Mouse (Mus musculus): ENCODE measurements around the gene Obp2a. TPM values are rescaled to one million over a fixed set of nuclear protein-coding genes. Genes with fewer than 3 reads are reported as not detected.
"Not testable (repeated sequence)": the region's sequence is repeated elsewhere in the genome, so short reads cannot be mapped to it uniquely, and the experiment has no call there.

Obp2a gene
- not detected in 2 replicates for polyA plus RNA-seq (2015; fragmentation: Nextera tagmentation; extraction: Ambion mirVana)

- not testable (repeated sequence) for H3K4me3 ChIP-seq (replicated peaks; ENCODE audit: low read length); H3K36me3 ChIP-seq (ENCODE audit: control insufficient read depth, insufficient read depth); H3K9ac ChIP-seq (replicated peaks; ENCODE audit: low read depth, low read length); H3K4me2 ChIP-seq (ENCODE audit: low read length); H3K9me3 ChIP-seq (ENCODE audit: control insufficient read depth, low read length); H3K4me1 ChIP-seq (replicated peaks; ENCODE audit: control insufficient read depth, insufficient read depth, low read length); H3K27ac ChIP-seq (ENCODE audit: low read length); H3K27me3 ChIP-seq (replicated peaks; ENCODE audit: control insufficient read depth, insufficient read depth, low read length); ATAC-seq
- 76% methylated on average over 3 of the region's 3 CpGs for WGBS
Measured at GRCm38 (mm10) chr2:25699743-25700142, at the start of gene Obp2a. Gene Obp2a, plus strand, starts transcription at chr2:25700043.

GRCm38 (mm10) chr2:25652902-25653301 is 46.9 kb upstream of the Obp2a start, which contains the start of gene Lcn8:
Gene Lcn8, plus strand, starts transcription at chr2:25653120.
- no peak within 1 kb of the TSS for H3K27ac ChIP-seq (ENCODE audit: low read length)
- no peak for ATAC-seq
- no peak within 1 kb of the TSS for H3K4me2 ChIP-seq (ENCODE audit: low read length)
- H3K9ac ChIP-seq (replicated peaks; ENCODE audit: low read depth, low read length), result no peak within 1 kb of the TSS
- H3K36me3 ChIP-seq (ENCODE audit: control insufficient read depth, insufficient read depth), result no peaks in the 10 kb centered on the region
- H3K4me3 ChIP-seq (replicated peaks; ENCODE audit: low read length), result no peak within 1 kb of the TSS
- H3K4me1 ChIP-seq (replicated peaks; ENCODE audit: control insufficient read depth, insufficient read depth, low read length), result no peaks in the 10 kb centered on the region
- WGBS, result 66% methylated on average over 2 of the region's 2 CpGs
- no peaks in the 10 kb centered on the region for H3K27me3 ChIP-seq (replicated peaks; ENCODE audit: control insufficient read depth, insufficient read depth, low read length)
- H3K9me3 ChIP-seq (ENCODE audit: control insufficient read depth, low read length), result no peaks in the 10 kb centered on the region

GRCm38 (mm10) chr2:25654502-25654901 is 45.3 kb upstream of the Obp2a start:
- Histone ChIP-seq H3K4me1 (replicated peaks; ENCODE audit: control insufficient read depth, insufficient read depth, low read length) (no peaks in the 10 kb centered on the region), H3K36me3 (ENCODE audit: control insufficient read depth, insufficient read depth) (no peaks in the 10 kb centered on the region), H3K4me3 (replicated peaks; ENCODE audit: low read length) (no peak overlapping the region), H3K27me3 (replicated peaks; ENCODE audit: control insufficient read depth, insufficient read depth, low read length) (no peaks in the 10 kb centered on the region), H3K9me3 (ENCODE audit: control insufficient read depth, low read length) (no peaks in the 10 kb centered on the region), H3K9ac (replicated peaks; ENCODE audit: low read depth, low read length) (no peak overlapping the region), H3K27ac (ENCODE audit: low read length) (no peak overlapping the region), H3K4me2 (ENCODE audit: low read length) (no peak overlapping the region)
- no peak for ATAC-seq
- WGBS, result 65% methylated on average over 1 of the region's 1 CpGs

GRCm38 (mm10) chr2:25656691-25657090 is 43.2 kb upstream of the Obp2a start:
- no peaks in the 10 kb centered on the region for H3K9me3 ChIP-seq (ENCODE audit: control insufficient read depth, low read length)
- H3K27ac ChIP-seq (ENCODE audit: low read length), result no peak overlapping the region
- 84% methylated on average over 4 of the region's 4 CpGs for WGBS
- no peak overlapping the region for H3K9ac ChIP-seq (replicated peaks; ENCODE audit: low read depth, low read length)
- no peaks in the 10 kb centered on the region for H3K36me3 ChIP-seq (ENCODE audit: control insufficient read depth, insufficient read depth)
- no peak overlapping the region for H3K4me3 ChIP-seq (replicated peaks; ENCODE audit: low read length)
- no peaks in the 10 kb centered on the region for H3K4me1 ChIP-seq (replicated peaks; ENCODE audit: control insufficient read depth, insufficient read depth, low read length)
- ATAC-seq, result no peak
- no peak overlapping the region for H3K4me2 ChIP-seq (ENCODE audit: low read length)
- H3K27me3 ChIP-seq (replicated peaks; ENCODE audit: control insufficient read depth, insufficient read depth, low read length), result no peaks in the 10 kb centered on the region

- no peaks in the 10 kb centered on the region for H3K27me3 ChIP-seq (replicated peaks; ENCODE audit: control insufficient read depth, insufficient read depth, low read length)
- no peak overlapping the region for H3K4me2 ChIP-seq (ENCODE audit: low read length)
- WGBS, result 66% methylated on average over 4 of the region's 4 CpGs
- ATAC-seq, result no peak
- H3K36me3 ChIP-seq (ENCODE audit: control insufficient read depth, insufficient read depth), result no peaks in the 10 kb centered on the region
- H3K9me3 ChIP-seq (ENCODE audit: control insufficient read depth, low read length), result no peaks in the 10 kb centered on the region
- no peak overlapping the region for H3K9ac ChIP-seq (replicated peaks; ENCODE audit: low read depth, low read length)
- H3K27ac ChIP-seq (ENCODE audit: low read length), result no peak overlapping the region
- H3K4me3 ChIP-seq (replicated peaks; ENCODE audit: low read length), result no peak overlapping the region
- no peaks in the 10 kb centered on the region for H3K4me1 ChIP-seq (replicated peaks; ENCODE audit: control insufficient read depth, insufficient read depth, low read length)
Measured at GRCm38 (mm10) chr2:25657246-25657645, 42.6 kb upstream of the Obp2a start.

- Histone ChIP-seq H3K4me2 (ENCODE audit: low read length) (no peak within 1 kb of the TSS), H3K4me1 (replicated peaks; ENCODE audit: control insufficient read depth, insufficient read depth, low read length) (no peaks in the 10 kb centered on the region), H3K9ac (replicated peaks; ENCODE audit: low read depth, low read length) (no peak within 1 kb of the TSS), H3K27me3 (replicated peaks; ENCODE audit: control insufficient read depth, insufficient read depth, low read length) (no peaks in the 10 kb centered on the region), H3K4me3 (replicated peaks; ENCODE audit: low read length) (no peak within 1 kb of the TSS), H3K27ac (ENCODE audit: low read length) (no peak within 1 kb of the TSS), H3K36me3 (ENCODE audit: control insufficient read depth, insufficient read depth) (no peaks in the 10 kb centered on the region), H3K9me3 (ENCODE audit: control insufficient read depth, low read length) (no peaks in the 10 kb centered on the region)
- no peak for ATAC-seq
Measured at GRCm38 (mm10) chr2:25657652-25658051, 42.2 kb upstream of the Obp2a start, which contains the start of gene Lcn5. Gene Lcn5, plus strand, starts transcription at chr2:25657952.

- WGBS, result 94% methylated on average over 8 of the region's 8 CpGs
- no peak for ATAC-seq
Measured at GRCm38 (mm10) chr2:25660279-25660678, 39.6 kb upstream of the Obp2a start.

GRCm38 (mm10) chr2:25661245-25661970 is 38.4 kb upstream of the Obp2a start:
- no peaks in the 10 kb centered on the region for H3K27me3 ChIP-seq (replicated peaks; ENCODE audit: control insufficient read depth, insufficient read depth, low read length)
- no peak overlapping the region for H3K27ac ChIP-seq (ENCODE audit: low read length)
- H3K4me3 ChIP-seq (replicated peaks; ENCODE audit: low read length), result no peak overlapping the region
- H3K4me1 ChIP-seq (replicated peaks; ENCODE audit: control insufficient read depth, insufficient read depth, low read length), result no peaks in the 10 kb centered on the region
- no peak for ATAC-seq
- H3K9me3 ChIP-seq (ENCODE audit: control insufficient read depth, low read length), result no peaks in the 10 kb centered on the region
- H3K9ac ChIP-seq (replicated peaks; ENCODE audit: low read depth, low read length), result no peak overlapping the region
- 84% methylated on average over 6 of the region's 6 CpGs for WGBS
- no peak overlapping the region for H3K4me2 ChIP-seq (ENCODE audit: low read length)
- H3K36me3 ChIP-seq (ENCODE audit: control insufficient read depth, insufficient read depth), result no peaks in the 10 kb centered on the region

More at GRCm38 (mm10) chr2:25660279-25660678, 39.6 kb upstream of the Obp2a start:
- no peaks in the 10 kb centered on the region for H3K36me3 ChIP-seq (ENCODE audit: control insufficient read depth, insufficient read depth)
- no peak overlapping the region for H3K4me3 ChIP-seq (replicated peaks; ENCODE audit: low read length)
- H3K4me1 ChIP-seq (replicated peaks; ENCODE audit: control insufficient read depth, insufficient read depth, low read length), result no peaks in the 10 kb centered on the region
- no peak overlapping the region for H3K4me2 ChIP-seq (ENCODE audit: low read length)
- H3K9me3 ChIP-seq (ENCODE audit: control insufficient read depth, low read length), result no peaks in the 10 kb centered on the region
- H3K9ac ChIP-seq (replicated peaks; ENCODE audit: low read depth, low read length), result no peak overlapping the region
- no peak overlapping the region for H3K27ac ChIP-seq (ENCODE audit: low read length)
- H3K27me3 ChIP-seq (replicated peaks; ENCODE audit: control insufficient read depth, insufficient read depth, low read length), result no peaks in the 10 kb centered on the region

GRCm38 (mm10) chr2:25663511-25663910 is 36.3 kb upstream of the Obp2a start:
- no peak for ATAC-seq
- H3K9me3 ChIP-seq (ENCODE audit: control insufficient read depth, low read length), result no peaks in the 10 kb centered on the region
- no peaks in the 10 kb centered on the region for H3K4me1 ChIP-seq (replicated peaks; ENCODE audit: control insufficient read depth, insufficient read depth, low read length)
- WGBS, result 61% methylated on average over 1 of the region's 1 CpGs
- no peak overlapping the region for H3K9ac ChIP-seq (replicated peaks; ENCODE audit: low read depth, low read length)
- no peak overlapping the region for H3K4me2 ChIP-seq (ENCODE audit: low read length)
- H3K4me3 ChIP-seq (replicated peaks; ENCODE audit: low read length), result no peak overlapping the region
- no peaks in the 10 kb centered on the region for H3K27me3 ChIP-seq (replicated peaks; ENCODE audit: control insufficient read depth, insufficient read depth, low read length)
- H3K27ac ChIP-seq (ENCODE audit: low read length), result no peak overlapping the region
- H3K36me3 ChIP-seq (ENCODE audit: control insufficient read depth, insufficient read depth), result no peaks in the 10 kb centered on the region
